Mouse (Mus musculus): Measurements from ENCODE around the gene Rbm39. TPM values are rescaled to one million over a fixed set of nuclear protein-coding genes. Genes with fewer than 3 reads are reported as not detected.
"Not testable (repeated sequence)": the region's sequence is repeated elsewhere in the genome, so short reads cannot be mapped to it uniquely, and the experiment has no call there.

Rbm39 gene
- total RNA-seq, 2 experiments from 2014 or later, result 99.7 to 123 TPM

DNA sequence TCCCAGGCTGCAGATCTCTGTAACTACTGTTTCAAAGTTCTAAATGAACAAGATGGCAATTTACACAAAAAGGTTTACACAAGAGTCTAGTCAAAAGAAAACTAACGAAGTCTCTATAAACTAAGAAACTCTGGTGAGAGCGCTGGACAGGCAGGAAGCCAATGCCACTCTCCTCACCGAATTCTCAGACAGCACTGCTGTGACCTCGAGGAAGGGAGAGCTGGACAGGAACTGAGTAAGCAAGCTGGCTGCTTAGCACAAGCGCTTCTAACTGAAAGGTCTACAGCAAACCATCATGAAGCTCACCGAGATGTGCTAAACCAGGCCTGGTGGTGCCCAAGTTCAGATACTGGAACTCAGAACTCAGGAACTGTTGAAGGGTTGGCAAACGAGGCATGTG lies 9.2 kb upstream of the Rbm39 start:
- intact Hi-C loops (cut with DNase I; ENCODE audit: low total_unique reads), result not testable (repeated sequence)

GRCm38 (mm10) chr2:156181592-156181991 lies 1.6 kb upstream of the Rbm39 start:
- intact Hi-C loops (cut with DNase I; ENCODE audit: low total_unique reads), result no loop called here
- no peak for DNase-seq

More for the DNA sequence above, 9.2 kb upstream of the Rbm39 start:
- not testable (repeated sequence) for DNase-seq

DNA sequence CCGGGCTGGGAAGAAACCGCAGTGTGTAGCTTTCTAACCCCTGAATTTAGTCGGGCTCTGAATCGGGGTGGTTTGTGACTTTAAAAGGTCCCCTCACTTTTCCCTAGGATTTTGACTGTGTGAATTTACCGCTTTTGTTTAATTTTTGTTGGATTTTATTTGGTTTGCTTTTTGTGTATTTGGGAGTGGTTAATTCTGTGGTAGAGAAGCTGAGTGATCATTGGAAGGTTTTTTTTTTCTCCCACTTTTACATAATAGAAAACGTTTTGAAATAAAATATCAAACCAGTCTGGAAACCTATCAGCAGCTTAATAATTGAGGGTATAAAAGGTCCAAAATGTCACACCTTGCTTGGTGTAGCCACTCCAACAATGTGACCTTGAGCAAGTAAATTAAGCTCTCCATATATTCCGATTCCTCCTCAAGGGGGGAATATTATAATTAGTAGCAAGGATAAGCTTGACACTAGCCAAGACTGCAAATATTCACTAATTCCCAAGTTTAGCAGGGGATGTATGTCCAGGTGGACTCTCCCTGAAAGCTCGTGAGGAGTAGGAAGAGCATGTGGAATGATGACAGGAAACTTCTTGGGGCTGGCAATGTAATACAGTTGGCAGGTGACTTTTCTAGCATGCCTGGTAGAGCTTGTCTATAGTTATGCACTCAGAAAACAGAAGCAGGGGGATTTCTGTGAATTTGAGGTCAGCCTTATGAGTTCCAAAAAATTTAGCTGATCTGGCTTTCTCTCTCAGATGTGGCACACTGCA lies 969 bp upstream of the Rbm39 start:
- no peak for DNase-seq

DNA sequence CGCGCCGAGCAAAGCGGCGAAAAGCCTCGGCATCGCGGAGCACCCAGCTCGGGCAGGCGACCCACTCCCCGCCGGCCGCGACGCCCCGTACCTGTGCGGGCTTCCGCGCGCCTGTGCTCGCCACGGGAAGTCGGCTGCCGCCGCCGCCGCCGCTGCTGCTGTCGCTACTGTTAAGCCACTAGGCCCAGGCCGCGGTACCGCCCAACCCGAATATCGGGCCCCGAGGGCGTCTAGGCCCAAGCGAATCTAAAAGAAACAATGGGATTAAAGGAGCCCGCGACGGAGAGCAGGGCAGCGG lies 293 bp downstream of the Rbm39 start:
- DNase-seq, result no peak
- intact Hi-C loops (cut with DNase I; ENCODE audit: low total_unique reads), result no loop called here

More for the DNA sequence above, 969 bp upstream of the Rbm39 start:
- intact Hi-C loops (cut with DNase I; ENCODE audit: low total_unique reads), result no loop called here

GRCm38 (mm10) chr2:156179046-156179795 lies 817 bp downstream of the Rbm39 start:
- peak; percentile 86 for DNase-seq
- intact Hi-C loops (cut with DNase I; ENCODE audit: low total_unique reads), result no loop called here

GRCm38 (mm10) chr2:156177651-156178050 lies 2.4 kb downstream of the Rbm39 start:
- intact Hi-C loops (cut with DNase I; ENCODE audit: low total_unique reads), result no loop called here

DNA sequence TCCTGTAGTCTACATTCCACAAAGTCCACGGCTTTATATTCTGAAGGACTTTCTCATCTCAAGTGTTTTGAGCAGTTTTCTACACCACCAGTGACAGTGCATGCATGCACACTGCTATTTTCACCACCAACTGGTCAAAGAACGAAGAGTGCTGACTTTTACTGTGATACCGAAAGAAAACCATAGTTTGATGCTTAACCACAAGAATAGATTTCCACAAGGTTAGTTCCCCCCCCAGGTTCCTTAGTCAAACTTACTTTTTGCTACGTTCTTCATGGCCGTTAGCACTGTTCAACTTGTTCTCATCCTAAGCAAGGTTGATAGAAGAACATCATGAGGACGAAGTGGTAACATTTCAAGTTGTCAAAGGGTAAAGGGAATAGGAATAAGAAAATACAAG lies 3.0 kb downstream of the Rbm39 start:
- DNase-seq, result no peak

More at GRCm38 (mm10) chr2:156177651-156178050, 2.4 kb downstream of the Rbm39 start:
- no peak for DNase-seq

GRCm38 (mm10) chr2:156166557-156166956 lies 13.5 kb downstream of the Rbm39 start:
- intact Hi-C loops (cut with DNase I; ENCODE audit: low total_unique reads), result no loop called here
- no peak for DNase-seq

More for the DNA sequence above, 3.0 kb downstream of the Rbm39 start:
- intact Hi-C loops (cut with DNase I; ENCODE audit: low total_unique reads), result no loop called here

DNA sequence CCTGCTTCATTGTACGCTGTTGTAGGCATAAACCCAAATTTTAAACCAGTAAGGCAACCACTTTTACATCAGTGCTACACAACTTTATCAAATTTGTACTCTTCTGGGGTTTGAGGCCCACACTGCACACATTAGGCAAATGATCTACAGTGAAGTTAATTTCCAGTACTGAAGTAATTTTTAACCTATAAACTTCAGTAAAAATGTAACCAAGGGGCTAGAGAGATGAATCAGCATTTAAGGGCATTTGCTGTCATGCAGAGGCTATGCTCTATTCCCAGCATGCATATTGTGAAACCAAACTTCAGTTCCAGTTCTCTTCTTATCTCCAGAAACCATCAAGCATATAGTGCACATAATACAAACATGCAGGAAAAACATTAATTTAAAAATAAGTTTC lies 14.6 kb downstream of the Rbm39 start:
- DNase-seq, result no peak
- intact Hi-C loops (cut with DNase I; ENCODE audit: low total_unique reads), result no loop called here

DNA sequence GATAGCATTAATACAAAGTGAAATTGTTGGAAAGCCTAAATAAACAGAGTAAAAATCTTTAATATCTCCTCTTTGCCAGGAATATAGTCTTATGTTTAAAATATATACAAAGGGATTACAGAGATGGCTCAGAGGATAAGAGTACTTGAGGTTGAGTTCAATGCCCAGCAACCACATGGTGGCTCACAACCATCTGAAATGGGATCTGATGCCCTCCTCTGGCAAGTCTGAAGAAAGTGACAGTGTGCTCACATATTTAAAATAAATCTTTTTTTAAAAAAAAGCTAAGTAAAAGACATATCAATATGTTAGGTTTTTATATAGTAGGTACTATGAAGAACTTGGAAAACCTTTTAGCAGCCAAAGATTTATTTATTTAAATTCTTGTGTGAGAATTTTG lies 28.5 kb downstream of the Rbm39 start:
- intact Hi-C loops (cut with DNase I; ENCODE audit: low total_unique reads), result no loop called here

GRCm38 (mm10) chr2:156147316-156147915 lies 32.6 kb downstream of the Rbm39 start:
- intact Hi-C loops (cut with DNase I; ENCODE audit: low total_unique reads), result no loop called here
- no peak for DNase-seq

More for the DNA sequence above, 28.5 kb downstream of the Rbm39 start:
- DNase-seq, result no peak

DNA sequence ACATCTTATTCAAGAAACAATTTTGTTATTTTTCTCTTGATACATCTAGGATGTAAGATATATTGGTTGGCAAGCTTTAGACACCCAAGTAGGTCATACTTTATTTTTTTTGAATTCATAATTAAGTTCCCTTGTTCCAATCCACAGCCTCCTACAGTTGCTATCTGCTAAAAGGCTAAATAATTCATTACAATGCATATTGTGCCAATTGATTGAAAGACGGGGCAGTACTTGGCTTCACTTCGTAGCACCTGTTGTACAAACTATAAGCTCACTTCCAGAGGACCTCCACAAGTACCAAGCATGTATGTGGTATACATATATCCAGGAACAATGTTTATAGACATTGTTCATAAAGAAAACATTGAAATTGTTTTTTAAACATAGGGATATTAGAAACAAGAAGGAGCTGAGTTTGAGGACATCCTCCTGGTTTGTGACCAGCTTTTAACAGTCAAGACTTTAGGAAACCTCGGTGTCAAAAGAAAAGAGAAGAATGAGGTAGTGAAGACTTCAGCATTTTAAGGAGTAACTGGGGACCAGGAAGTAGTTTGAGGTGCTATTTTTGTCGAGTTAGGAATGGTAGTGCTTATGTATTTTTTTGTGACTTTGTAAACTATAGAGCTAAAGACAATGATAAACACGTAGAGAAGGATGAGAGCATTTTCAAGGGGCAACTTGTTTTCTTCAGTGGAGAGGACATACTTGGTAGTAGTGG lies 33.6 kb downstream of the Rbm39 start:
- DNase-seq, result no peak
- intact Hi-C loops (cut with DNase I; ENCODE audit: low total_unique reads), result no loop called here

GRCm38 (mm10) chr2:156145486-156146130 lies 34.4 kb downstream of the Rbm39 start:
- DNase-seq, result no peak
- intact Hi-C loops (cut with DNase I; ENCODE audit: low total_unique reads), result no loop called here

- intact Hi-C loops (cut with DNase I; ENCODE audit: low total_unique reads), result loop anchor here (5.0 kb wide), 1 partner anchor 177 kb away; no protein-coding TSS in a partner anchor
- peak; percentile 92 for DNase-seq
These were observed 35.9 kb downstream of the Rbm39 start, which contains the start of the genes Romo1 and Nfs1 for GRCm38 (mm10) chr2:156143953-156144724. TSS of gene Romo1 (plus strand) at chr2:156144039. TSS of gene Nfs1 (minus strand) at chr2:156144186.

DNA sequence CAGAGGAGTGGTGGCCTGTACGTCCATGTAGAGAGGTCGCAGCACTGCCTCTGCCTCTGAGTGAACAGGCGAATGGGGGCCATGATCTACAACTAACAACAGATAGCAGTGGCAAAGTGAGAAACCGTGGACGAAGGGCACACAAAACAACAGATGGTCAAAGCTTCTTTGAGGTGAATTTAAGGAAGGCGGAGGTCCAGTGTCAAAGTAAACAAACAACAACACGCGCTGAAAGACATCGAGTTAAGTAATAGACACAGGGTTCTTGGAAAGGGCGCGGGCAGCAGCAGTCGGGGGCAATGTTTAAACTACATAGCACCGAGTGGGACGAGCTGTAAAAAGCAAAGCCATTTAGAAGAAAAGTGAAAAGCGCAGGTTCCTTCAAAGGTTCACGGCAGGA lies 36.7 kb downstream of the Rbm39 start:
- intact Hi-C loops (cut with DNase I; ENCODE audit: low total_unique reads), result loop anchor here (5.0 kb wide), 1 partner anchor 176 kb away; no protein-coding TSS in a partner anchor

GRCm38 (mm10) chr2:156142820-156143219 lies 37.2 kb downstream of the Rbm39 start:
- intact Hi-C loops (cut with DNase I; ENCODE audit: low total_unique reads), result loop anchor here (5.0 kb wide), 1 partner anchor 176 kb away; no protein-coding TSS in a partner anchor
- DNase-seq, result no peak

More for the DNA sequence above, 36.7 kb downstream of the Rbm39 start:
- no peak for DNase-seq

DNA sequence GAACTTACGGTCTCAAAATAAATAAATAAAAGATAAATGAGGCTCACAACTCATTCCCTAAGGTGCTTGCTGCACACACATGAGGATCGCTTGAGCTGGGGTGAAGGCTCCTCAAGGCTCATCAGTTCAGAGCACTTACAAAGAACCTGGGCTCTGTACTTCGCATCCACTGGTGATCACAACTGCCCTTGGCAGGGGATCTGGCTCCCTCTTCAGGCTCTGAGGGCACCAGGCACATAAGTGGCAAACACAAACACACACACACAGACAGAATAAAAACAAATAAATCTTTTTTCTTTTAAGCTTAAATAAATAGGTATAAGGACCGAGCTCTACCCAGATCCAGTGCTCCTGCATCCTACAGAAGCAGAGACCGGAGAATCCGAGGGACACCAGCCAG lies 44.3 kb downstream of the Rbm39 start:
- intact Hi-C loops (cut with DNase I; ENCODE audit: low total_unique reads), result no loop called here
- DNase-seq, result no peak

GRCm38 (mm10) chr2:156134161-156134560 lies 45.9 kb downstream of the Rbm39 start:
- no peak for DNase-seq
- intact Hi-C loops (cut with DNase I; ENCODE audit: low total_unique reads), result no loop called here
